Mouse (Mus musculus) thymus, adult 2 months (tissue): ENCODE data around the gene Olfr329-ps. TPM values are rescaled to one million over a fixed set of nuclear protein-coding genes. Genes with fewer than 3 reads are reported as not detected.
"Not testable (repeated sequence)": the region's sequence is repeated elsewhere in the genome, so short reads cannot be mapped to it uniquely, and the experiment has no call there.

Source experiments
- DNase-seq: peaks from one replicate; pipeline ENCODE4 v3.0.0; 2021
- H3K27ac ChIP-seq: fragments of 200-500 bp; 2 replicates; pipeline ENCODE4 v1.5.1; 2012; ENCODE audit warnings: low read length, control low read depth; ENCODE audit not compliant: control insufficient read depth, insufficient read depth
- H3K27me3 ChIP-seq: fragments of 200-500 bp; 2 replicates; pipeline ENCODE4 v1.6.1; 2012; ENCODE audit warnings: mild to moderate bottlenecking, low read length, moderate library complexity, mixed read lengths; ENCODE audit not compliant: control insufficient read depth, insufficient read depth
- H3K36me3 ChIP-seq: fragments of 200-500 bp; 2 replicates; pipeline ENCODE4 v1.6.1; 2012; ENCODE audit warnings: mild to moderate bottlenecking, low read length, moderate library complexity; ENCODE audit not compliant: control insufficient read depth, insufficient read depth
- H3K4me1 ChIP-seq: fragments of 200-500 bp; replicated peaks from 2 replicates; pipeline ENCODE4 v1.6.1; 2012; ENCODE audit warnings: low read length; ENCODE audit not compliant: control insufficient read depth, insufficient read depth
- H3K4me3 ChIP-seq: fragments of 200-500 bp; 2 replicates; pipeline ENCODE4 v1.5.1; 2012; ENCODE audit warnings: mild to moderate bottlenecking, low read length, control low read depth, moderate library complexity; ENCODE audit not compliant: control insufficient read depth, insufficient read depth
- CTCF ChIP-seq: fragments of 200-500 bp; IDR thresholded peaks from 2 replicates; pipeline ENCODE4 v1.5.1; 2012; ENCODE audit warnings: mild to moderate bottlenecking, control low read depth, low read length, moderate library complexity, borderline replicate concordance; ENCODE audit not compliant: control insufficient read depth, poor library complexity, insufficient read depth; ENCODE audit errors: extremely low read depth
- POLR2A ChIP-seq: fragments of 200-500 bp; IDR thresholded peaks from 2 replicates; pipeline ENCODE4 v1.6.1; 2012; ENCODE audit warnings: mild to moderate bottlenecking, low read length, control low read depth, moderate library complexity; ENCODE audit not compliant: control insufficient read depth, poor library complexity, insufficient read depth; ENCODE audit errors: extremely low read depth
- WGBS: fragments of 180-500 bp; shearing (Covaris S2); methylation state at CpG from one replicate; pipeline ENCODE4 v1.1.7; 2018; 5-methylcytosine and 5-hydroxymethylcytosine counted together
- polyA plus RNA-seq: library from polyadenylated mRNA; depleted of rRNA; stranded (reverse); fragments of >200 nt; gene quantifications from 2 replicates; pipeline ENCODE4 v1.2.3, GENCODE M21; 2012

The Olfr329-ps gene
- polyA plus RNA-seq, 1 experiment, result 0.51 TPM

GRCm38 (mm10) chr11:58555536-58555935 is 9.3 kb upstream of the Olfr329-ps start, which contains the start of gene Olfr328:
Gene Olfr328, minus strand, starts transcription at chr11:58555636.
- Histone ChIP-seq H3K27ac (no peak within 1 kb of the TSS), H3K27me3 (no peaks in the 10 kb centered on the region), H3K4me1 (no peaks in the 10 kb centered on the region), H3K36me3 (no peaks in the 10 kb centered on the region), H3K4me3 (no peak within 1 kb of the TSS)
- TF ChIP-seq POLR2A (no peak), CTCF (no peak)
- WGBS, result 86% methylated on average over 1 of the region's 1 CpGs
- DNase-seq, result no peak

- H3K4me3 ChIP-seq, H3K27ac ChIP-seq, DNase-seq, H3K36me3 ChIP-seq, H3K4me1 ChIP-seq, H3K27me3 ChIP-seq: not testable (repeated sequence)
Observed at GRCm38 (mm10) chr11:58534736-58535135, 11.5 kb downstream of the Olfr329-ps start, which contains the start of gene Olfr330. Gene Olfr330, minus strand, starts transcription at chr11:58534836.

- not testable (repeated sequence) for H3K4me1 ChIP-seq, H3K27me3 ChIP-seq, H3K27ac ChIP-seq, H3K36me3 ChIP-seq, H3K4me3 ChIP-seq
- DNase-seq, result peak; percentile 20
- 96% methylated on average over 7 of the region's 9 CpGs for WGBS
Observed at GRCm38 (mm10) chr11:58519756-58520155, 26.5 kb downstream of the Olfr329-ps start.

- not testable (repeated sequence) for H3K4me1 ChIP-seq, H3K27ac ChIP-seq, H3K36me3 ChIP-seq, H3K4me3 ChIP-seq, H3K27me3 ChIP-seq
- DNase-seq, result peak; percentile 68
- 96% methylated on average over 18 of the region's 18 CpGs for WGBS
Observed at GRCm38 (mm10) chr11:58518916-58519315, 27.3 kb downstream of the Olfr329-ps start.

GRCm38 (mm10) chr11:58509058-58509457 is 37.2 kb downstream of the Olfr329-ps start:
- H3K36me3 ChIP-seq, H3K27me3 ChIP-seq, DNase-seq, H3K4me1 ChIP-seq, H3K27ac ChIP-seq, H3K4me3 ChIP-seq: not testable (repeated sequence)
- 89% methylated on average over 19 of the region's 19 CpGs for WGBS

GRCm38 (mm10) chr11:58502472-58502871 is 43.8 kb downstream of the Olfr329-ps start, which contains the start of gene Olfr331:
Gene Olfr331, minus strand, starts transcription at chr11:58502572.
- not testable (repeated sequence) for H3K4me1 ChIP-seq, H3K36me3 ChIP-seq, DNase-seq, H3K27me3 ChIP-seq, H3K27ac ChIP-seq, H3K4me3 ChIP-seq

- no peak for TF ChIP-seq POLR2A
- no peak for TF ChIP-seq CTCF
- Histone ChIP-seq H3K27ac (no peak overlapping the region), H3K4me3 (no peak overlapping the region), H3K4me1 (no peaks in the 10 kb centered on the region), H3K36me3 (no peaks in the 10 kb centered on the region), H3K27me3 (no peaks in the 10 kb centered on the region)
- WGBS, result 62% methylated on average over 3 of the region's 3 CpGs
- no peak for DNase-seq
Observed at GRCm38 (mm10) chr11:58499290-58499689, 46.9 kb downstream of the Olfr329-ps start.

- H3K27me3 ChIP-seq, result no peaks in the 10 kb centered on the region
- TF ChIP-seq CTCF (no peak), POLR2A (no peak)
- H3K4me1 ChIP-seq, result no peaks in the 10 kb centered on the region
- H3K27ac ChIP-seq, result no peak overlapping the region
- H3K4me3 ChIP-seq, result no peak overlapping the region
- no peak for DNase-seq
- WGBS, result 87% methylated on average over 9 of the region's 9 CpGs
- no peaks in the 10 kb centered on the region for H3K36me3 ChIP-seq
Observed at GRCm38 (mm10) chr11:58498761-58499160, 47.5 kb downstream of the Olfr329-ps start.
